Mouse (Mus musculus) E14TG2a.4 (cell line): ENCODE results near the gene Zbp1.

Experiments
- CTCF ChIP-seq: conservative IDR thresholded peaks from 2 replicates; pipeline ENCODE4 v1.5.1; 2014; ENCODE audit warnings: low read length
- POU5F1 ChIP-seq: IDR thresholded peaks from 2 replicates; pipeline ENCODE4 v1.6.1; 2014; ENCODE audit warnings: low read length, borderline replicate concordance

DNA sequence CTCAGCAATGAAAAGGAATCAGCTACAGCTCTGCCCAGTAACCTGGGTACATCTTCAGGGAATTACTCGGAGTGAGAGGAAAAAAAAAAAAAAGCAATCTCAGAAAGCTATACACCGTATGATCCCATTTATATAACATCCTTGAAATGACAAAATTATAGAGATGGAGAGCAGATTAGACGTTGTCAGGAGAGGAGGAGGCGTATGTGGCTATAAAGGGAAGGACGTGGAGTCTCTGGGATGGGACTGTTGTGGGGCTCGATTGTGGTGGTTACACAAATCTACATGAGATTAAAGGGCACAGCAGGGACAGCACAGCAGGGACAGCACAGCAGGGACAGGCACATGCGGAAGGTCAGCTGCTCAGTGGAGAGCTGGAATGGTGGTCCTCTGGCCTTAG, 30.1 kb upstream of the Zbp1 start:
- TF ChIP-seq CTCF (no peak), POU5F1 (no peak)
